Mouse (Mus musculus) heart, adult 9 months (tissue): ENCODE data around the gene Fam171a1.

Experiments used
- DNase-seq, 2 experiments: peaks; one replicate each; pipeline ENCODE4 v3.0.0; 2022; ENCODE audit warnings: low spot score in 2 of 2

Gene Fam171a1

DNA sequence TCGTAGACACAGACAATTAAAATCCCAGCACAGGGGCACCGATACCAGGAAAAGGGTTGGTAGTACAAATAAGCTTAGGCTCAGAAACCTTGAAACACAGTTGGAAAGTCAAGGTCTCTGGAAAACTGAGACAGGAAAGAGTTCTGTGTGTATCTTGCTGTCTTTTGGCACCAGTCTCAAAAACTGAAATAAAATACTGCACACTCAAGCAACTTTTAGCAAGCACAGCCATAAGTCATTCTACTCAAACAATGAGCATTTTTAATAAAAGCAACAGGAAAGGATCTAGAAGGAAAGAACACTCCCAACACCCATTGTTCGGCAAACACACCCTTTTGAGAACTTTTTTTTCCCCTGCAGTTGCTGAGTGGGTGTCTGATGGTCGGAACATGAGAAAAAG is at the start of gene Fam171a1:
Gene Fam171a1 (plus strand): TSS at position 359 of the 400 bp plus-strand sequence.
- peak; percentile 25 to 44 for DNase-seq

DNA sequence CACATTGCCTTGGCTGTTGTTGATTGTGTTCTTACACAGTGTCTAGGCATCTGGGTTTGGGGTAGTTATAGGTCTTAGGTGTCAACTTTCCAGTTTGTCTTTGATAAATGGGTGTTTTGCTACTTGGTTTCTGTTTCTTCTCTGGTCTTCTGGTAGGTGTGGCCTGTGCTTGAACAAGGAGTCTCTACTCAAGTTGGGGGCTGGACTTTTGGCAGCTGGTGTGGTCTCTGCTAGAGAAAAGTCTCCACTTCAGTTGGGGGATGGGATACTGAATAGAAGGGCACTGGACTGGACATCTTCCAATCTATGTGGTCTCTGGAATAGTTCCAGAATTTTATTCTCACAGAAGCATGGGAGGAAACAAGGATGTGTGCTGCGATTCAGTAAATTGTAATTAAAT is 44.9 kb upstream of the Fam171a1 start:
- DNase-seq = no peak

DNA sequence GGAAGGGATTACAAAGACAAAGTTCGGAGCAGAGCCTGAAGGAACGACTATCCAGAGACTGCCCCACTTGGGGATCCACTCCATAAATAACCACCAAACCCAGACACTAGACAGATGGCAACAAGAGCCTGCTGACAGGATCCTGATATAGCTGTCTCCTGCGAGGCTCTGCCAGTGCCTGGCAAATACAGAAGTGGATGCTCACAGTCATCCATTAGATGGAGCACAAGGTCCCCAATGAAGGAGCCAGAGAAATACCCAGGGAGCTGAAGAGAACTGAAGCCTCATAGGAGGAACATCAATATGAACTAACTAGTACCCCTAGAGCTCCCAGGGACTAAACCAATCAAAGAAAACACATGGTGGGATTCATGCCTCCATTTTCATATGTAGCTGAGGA is 25.7 kb upstream of the Fam171a1 start:
- DNase-seq = peak in 1 of 2 experiments; percentile 50

DNA sequence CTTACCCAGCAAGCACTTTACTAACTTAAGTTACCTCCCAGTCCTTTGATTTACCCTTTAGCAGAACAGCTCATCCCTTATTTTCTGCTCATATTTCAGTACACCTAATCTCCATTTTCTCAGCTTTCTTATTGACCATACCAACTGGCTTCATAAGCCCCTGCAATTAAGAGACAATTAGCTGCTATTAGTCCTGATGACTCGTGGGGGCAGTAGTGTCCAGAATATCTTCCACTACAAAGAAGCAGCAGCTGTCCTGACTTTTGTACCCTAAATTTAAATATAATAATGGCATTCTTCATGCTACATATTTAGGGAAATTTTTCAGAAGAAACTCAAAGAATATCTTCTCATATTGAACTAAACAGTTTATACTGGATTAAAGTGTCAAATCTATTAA is 24.8 kb upstream of the Fam171a1 start:
- no peak for DNase-seq

DNA sequence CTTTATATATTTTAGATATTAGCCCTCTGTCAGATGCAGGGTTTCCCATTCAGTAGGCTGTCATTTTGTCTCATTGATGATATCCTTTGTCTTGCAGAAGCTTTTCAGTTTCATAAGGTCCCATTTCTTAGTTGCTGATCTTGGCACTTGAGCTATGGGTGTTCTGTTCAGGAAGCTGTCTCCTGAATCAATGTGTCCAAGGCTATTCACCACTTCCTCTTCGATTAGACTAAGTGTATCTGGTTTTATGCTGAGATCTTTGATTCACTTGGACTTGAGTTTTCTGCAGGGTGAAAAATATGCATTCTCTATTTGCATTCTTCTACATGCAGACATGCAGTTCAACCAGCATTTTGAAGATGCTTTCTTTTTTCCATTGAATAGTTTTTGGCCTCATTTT is 17.9 kb upstream of the Fam171a1 start:
- DNase-seq = no peak

DNA sequence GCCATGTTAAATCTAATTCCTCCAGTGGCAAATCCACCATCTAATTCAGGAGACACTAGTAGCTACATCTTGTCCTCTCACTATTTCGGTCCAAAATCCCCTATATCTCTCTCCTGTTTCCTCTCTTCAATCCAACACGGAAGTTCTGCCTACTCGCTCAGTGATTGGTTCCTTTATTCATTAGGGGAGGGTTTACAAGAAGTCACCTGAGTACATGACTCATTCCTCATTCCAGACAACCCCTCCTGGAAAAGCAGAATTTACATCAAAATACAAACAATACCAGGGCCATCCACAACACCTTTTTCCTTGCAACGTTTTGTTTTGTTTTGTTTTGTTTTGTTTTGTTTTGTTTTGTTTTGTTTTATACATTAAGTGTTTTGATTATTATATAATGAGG is 14.1 kb upstream of the Fam171a1 start:
- no peak for DNase-seq

DNA sequence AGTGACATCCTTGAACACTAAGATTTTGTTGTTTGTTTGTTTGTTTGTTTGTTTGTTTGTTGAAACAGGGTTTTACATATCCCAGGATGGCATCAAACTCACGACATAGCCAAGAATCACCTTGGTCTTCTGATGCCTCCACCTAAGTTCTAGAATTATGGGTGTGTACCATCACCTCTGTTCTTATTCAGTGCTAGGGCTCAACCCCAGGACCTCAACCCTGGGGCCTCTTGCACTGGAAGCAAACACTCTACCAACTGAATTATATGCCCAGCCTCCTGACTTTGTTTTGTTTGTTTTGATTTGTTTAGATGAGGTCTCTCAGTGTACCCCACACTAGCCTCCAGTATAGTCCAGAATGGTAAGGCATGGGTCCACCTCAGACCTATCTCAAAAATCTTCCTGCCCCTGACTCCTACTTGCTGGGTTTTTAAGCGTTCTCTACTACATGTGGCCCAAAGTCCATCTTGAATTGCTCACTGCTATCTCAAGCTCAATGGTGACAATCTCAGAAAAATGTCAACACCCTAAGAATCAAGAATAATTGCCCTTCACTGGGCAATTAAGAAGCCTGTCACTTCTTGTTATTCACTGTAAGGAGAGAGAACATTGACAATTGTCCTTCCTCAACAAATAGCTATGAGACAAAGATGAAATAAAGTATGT is 12.6 kb upstream of the Fam171a1 start:
- DNase-seq = no peak

DNA sequence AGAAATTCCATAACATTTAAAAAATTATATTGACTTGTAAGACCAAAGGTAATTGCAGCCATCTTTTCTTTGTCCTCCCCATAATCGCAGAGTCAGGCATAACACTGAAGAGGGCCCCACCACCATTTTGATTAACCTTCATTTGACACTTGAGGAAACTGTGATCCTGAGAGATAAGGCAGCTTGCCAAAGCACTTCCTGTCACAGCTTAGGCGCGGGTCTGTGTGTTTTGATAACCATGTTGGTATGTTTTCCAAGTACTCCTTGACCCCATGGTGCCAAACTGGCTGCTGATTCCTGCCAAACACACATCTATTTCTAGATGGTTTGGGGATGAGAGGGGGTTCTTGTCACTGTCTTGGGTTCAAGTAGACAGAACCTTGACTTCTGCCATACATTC is 11.7 kb upstream of the Fam171a1 start:
- peak; percentile 30 to 45 for DNase-seq

DNA sequence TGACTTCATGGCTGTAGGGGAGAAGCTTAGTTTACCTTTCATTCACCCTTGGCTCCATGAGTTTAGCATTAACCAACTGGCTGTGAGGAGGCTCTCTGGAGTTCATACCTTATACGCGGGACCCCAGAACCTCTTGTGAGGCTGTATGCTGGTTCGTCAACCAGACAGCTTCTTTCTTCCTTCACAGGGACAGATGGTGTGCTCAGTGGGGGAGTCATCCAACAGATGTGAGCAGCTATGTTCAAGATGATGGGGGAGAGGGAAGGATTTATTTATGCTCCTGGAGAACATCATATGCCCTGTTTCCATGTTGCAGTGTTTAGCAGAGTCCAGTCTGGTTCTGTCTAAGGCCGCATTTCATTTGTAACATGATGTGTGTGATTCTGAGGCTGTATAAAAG is 6.6 kb upstream of the Fam171a1 start:
- no peak for DNase-seq

DNA sequence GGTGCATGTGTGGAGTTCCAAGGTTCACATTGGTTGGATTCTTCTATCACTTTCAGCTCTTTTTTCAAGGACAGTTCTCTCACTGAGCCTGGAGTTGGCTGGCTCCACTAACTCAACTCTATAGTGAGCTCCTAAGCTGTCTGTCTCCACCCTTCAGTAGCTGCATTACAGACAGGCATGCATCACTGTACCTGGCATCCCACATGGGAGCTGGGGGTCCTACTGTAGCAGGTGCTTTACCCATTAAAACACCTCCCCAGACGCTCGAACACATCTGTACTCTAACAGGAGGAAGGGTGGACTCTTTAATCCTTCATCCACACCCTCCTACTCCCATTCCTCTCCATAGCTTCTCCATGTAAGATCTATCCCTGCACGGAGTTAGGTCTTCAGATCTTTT is 5.6 kb upstream of the Fam171a1 start:
- no peak for DNase-seq

DNA sequence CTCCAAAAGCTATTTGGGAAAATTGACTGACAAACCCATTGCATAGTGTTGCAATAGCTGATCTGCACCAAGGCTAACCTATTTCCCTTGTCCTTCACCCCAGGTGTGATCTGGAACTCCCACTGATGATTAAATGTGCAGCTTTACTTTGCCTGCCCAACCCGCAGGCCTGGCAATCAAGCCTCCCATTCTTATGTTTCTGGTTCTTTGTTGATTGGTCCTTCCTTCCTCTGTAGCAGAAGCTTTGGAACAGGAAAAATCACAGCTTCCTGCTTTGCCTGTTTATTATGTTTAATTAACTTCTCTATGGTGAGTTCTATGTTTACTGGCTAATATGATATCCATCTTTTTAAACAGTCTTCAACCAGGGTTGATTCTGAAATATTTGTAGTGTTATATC is 5.2 kb upstream of the Fam171a1 start:
- DNase-seq = peak in 1 of 2 experiments; percentile 53

DNA sequence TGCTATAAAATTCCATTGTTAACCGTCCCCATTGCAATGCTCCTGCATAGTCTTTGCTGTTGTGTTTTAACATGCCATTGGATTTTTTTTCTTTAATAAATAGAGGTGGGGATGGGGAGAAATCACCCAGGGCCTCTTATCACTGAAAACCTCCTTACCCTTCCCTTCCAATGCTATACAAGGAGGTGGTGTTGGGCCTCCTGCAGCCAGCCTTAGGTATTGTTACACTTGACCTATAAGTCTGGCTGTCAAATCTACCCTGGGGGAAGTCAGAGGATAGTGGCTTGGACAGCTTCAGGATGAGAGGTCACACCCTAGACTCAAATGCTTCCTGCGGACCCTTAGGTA is 3.8 kb downstream of the Fam171a1 start:
- no peak for DNase-seq

DNA sequence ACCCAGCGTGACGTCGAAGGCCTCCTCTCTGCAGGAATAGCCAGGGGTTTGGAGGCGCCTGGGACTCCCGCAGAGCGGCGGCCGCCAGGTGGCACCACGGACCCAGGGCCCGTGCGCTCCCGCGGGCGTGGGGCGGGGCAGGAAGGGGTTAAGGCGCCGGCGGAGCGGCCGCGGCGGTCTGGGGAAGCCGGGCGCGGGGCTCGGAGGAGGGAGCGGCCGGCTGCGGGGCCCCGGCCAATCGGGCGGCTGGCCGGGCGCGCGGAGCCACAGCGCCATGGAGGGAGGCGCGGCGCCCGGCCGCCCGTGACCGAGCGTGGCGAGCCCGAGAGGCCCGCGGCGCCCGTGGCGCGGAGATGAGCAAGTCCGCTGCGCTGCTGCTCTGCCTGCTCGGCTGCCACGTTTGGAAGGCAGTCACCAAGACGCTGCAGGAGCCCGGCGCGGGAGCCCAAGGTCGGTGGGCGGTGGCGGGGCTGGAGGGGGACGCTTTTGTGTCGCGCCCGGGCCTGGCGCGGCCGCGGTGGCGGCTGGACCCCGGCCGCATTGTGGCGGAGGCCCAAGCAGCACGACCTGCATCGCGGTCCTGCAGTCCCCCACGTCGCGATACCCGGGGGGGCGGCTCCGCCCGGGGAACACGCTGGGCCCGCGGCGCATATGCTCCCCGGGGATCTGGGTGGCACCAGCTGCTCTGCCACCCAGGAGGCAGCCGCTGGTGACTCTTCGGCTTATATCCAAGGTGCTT is 4.3 kb downstream of the Fam171a1 start:
- DNase-seq = peak; percentile 85 to 87

DNA sequence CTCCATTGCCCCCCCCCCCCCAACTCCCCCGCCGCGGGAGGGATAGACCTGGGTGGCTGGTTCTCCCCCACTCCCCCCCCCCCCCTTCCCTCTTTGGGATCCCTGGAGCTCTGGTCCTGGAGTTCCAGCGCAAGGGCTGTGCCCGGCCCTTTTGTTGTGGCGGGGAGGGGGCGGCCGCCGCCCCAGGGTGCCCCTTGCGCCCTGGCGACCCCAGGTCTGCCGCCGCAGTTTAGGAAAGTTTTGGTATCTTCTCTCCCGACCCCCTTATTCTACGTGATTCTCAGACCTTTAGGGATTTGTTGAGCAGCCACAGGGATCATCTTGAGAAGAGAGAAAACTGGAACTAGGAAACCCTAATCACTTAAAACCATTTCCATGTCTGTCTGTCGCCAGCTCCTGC is 4.9 kb downstream of the Fam171a1 start:
- no peak for DNase-seq

DNA sequence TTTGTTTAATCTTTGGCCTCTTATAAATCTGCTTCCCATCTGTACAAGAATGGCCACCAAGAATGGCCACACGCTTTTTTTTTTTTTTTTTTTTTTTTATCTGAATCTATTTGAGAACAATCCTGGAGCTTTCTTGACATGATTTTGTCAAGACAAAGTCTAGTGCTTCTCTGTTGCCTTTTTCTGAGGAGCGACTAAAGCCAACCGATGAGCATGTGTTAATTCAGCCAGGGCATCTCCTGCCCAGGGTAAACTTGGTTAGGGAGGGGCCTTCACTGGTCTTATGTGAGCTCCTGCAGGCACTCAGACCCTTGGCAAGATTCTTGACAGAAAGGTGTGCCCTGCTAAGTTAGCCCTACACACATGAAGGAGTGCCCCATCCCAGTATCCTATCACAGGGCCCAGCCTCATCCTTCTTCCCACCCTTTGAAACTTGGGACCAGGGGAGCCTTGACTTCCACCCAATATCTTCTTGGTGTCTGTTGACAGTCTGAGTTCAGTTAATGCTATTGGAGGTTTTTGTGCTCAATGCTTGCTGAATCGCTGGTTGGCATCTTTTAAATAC is 5.4 kb downstream of the Fam171a1 start:
- no peak for DNase-seq

DNA sequence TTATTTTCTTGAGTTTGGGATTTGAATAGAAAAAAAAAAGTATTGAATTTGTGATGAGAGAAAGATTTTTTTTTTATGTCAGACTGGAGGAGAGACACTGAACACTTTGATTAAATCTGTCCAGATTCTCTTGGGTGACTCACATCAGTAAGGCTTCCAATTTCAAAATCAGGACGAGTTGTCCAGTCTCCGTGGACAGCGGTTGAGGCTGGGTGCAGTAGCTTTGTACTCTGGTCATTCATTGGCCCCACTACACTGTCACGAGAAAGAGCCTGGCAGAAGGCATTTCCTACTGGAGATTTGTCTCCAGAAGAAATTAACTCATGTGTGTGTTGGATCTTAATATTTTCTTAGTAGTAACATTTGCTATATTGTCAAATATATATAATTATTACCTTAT is 8.5 kb downstream of the Fam171a1 start:
- DNase-seq = no peak

DNA sequence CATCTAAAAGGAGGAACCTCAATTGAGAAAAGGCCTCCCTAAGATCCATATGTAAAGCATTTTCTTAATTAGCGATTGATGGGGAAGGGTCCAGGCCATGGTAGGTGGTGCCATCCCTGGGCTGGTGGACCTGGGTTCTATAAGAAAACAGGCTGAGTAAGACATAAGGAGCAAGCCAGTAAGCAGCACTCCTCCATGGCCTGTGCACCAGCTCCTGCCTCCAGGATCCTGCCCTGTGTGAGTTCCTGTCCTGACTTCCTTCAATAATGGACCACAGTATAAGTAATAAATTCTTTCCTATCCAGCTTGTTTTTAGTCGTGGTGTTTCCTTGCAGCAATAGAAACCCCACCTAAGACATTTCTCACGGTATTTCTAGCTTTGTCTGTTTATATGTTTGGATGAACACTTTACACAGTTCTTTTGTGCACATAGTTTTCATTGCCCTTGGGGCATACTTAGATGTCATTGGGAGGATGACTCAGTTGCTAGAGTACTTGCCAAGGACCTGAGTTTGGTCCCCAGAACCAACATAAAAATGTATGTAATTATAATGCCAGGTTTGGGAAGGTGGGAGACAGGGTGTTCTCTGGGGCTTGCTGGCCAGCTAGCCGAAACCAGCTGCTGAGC is 13.3 kb downstream of the Fam171a1 start:
- DNase-seq = no peak

DNA sequence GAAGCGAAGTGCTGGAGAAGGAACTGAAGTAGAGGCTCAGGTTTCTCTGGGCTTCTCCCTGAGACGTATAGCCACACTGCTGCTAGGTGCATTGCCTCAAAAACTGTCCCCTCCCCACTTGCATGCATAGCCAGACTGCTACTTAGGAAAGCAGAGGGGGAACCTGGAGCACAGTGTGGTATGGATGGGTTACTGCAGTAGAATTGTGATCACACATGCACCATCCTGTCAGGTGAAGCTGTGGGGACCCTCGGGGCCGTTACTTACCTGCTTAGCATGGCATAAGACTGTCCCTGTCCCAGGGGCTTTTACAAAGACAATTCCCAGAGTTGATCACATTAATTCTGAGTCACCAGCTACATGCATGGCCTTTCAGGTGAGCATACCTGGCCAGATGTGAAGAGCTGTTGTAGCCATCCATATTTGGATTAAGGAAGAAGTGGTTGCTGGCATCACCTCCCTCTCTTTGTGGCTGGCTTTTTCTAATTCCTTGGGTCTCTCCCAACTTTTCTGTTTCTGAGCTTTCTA is 14.4 kb downstream of the Fam171a1 start:
- DNase-seq = no peak

DNA sequence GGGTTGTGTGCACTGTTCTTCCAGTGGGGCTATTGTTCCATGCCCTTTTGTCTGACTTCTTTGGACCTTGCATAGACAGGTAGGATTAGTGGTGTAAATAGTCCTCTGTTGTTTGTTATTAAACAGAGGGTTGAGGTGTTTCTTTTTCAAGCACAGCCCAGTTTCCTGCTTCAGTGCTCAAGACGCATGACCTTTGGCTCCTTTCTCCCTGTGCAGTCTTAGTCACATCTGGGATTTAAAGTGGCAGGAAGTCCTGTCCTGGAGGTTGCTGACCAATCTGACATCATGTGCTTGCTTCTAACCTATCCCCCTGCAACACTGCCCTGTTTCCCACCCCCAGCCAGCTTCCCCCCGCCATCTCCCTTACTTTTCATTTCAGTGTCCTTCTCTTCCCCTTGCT is 14.9 kb downstream of the Fam171a1 start:
- DNase-seq = peak in 1 of 2 experiments; percentile 63

DNA sequence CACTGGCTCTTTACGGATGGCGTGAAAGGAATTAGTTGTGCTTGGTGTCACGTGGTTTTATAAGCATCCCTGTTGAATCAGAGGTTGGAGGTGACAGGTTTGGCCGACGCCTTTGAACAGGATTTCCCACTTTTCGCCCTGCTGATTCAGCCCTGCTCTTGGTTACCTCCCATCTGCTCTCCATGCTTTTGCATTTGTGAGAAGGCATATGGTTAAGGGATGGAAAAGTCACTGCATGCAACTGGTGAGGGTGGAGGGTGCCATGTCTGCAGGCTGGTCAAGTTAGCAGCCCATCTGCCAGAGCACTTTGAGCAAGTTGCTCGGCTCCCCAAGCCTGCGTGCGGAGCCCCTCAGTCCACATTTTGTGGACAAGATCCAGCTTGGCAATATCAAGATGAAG is 18.4 kb downstream of the Fam171a1 start:
- no peak for DNase-seq

DNA sequence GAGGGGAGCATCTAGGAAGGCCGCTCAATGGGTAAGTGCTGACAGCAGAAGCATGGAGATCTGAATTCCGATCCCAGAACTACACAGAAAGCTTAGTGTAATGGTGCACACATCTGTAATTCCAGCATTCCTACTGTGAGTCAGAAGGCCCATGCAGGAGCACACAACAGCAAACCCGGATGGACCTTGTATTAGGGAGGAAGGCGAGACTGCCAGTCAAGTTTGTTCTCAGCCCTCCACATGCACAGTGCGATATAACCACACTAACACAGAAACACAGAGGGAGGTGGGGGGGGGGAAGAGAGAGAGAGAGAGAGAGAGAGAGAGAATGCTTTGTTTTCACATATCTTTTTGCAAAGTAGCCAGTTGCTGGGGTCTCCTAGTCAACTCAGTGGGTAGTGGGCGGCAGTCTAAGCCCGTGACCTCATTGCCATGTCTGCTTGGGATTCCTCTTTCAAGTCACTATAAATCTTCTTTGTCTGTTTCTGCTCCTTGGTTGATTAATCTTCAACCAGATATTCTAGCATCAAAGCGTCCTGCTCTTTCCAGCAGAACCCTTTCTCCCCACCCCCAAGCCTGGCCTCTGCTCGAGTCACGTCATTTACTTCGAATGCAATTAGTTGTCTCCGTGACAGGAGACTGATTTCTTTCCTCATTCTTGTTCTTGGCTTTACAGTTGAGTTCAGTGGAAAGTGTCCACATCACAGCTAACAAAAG is 20.7 kb downstream of the Fam171a1 start:
- DNase-seq = no peak

DNA sequence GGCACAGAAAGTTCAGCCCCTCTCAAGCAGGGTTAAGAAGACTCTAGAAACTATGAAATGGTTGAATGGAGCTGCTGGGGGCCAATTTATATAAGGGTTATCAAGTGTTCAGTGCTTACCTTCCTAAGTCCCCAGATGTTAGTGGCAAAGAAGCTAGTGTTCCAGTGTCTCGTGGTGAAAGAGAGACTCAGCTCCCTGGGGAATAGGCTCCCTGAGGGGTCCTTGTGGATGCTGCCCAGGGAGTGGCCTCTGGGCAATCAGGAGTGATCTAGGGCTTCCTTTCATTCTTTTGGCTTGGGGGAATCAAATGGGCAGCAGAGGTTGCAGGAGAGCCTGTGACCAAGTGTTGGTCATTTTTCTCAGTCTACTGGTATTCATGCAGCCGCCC is 21.3 kb downstream of the Fam171a1 start:
- DNase-seq = no peak
